Comparison of ENCODE assay signal across 8 mouse cellular contexts in the genomic region with DNA sequence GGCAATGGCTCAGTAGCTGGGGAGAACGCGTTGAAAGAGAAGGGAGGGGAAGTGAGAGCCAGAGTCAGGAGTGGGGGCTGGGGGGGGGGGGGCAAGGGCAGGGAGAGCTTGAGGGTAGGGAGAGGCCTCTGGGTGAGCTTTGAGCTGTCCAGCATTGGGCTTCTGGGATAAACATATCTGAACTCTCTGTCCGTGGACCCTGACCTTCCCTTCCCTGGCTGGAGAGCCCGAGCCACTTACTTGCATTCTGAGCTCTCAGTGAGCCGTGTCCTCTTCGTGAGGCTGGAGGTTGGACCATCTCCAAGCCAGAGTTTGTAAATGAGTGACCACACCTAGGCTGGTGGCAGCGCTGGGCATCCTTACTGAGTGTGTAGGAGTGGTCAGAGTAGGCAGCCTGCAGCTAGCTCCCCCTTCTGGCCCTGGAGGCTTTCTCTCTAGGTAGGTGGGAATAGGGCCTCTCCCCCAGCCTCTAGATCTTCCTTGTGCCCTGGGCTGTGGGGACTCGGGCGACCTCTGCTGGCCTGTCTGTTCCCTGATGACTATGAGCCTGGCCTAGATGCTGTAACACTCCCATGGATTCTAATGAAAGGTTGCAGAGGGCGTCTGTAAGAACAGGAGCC. TPM values are rescaled to one million over a fixed set of nuclear protein-coding genes. Genes with fewer than 3 reads are reported as not detected.
DNase-seq lines count a peak whose midpoint lies in the region; ATAC-seq lines count a peak whose summit lies in the region.

No protein-coding gene starts in this region.

- peak; percentile 67; the same call in 1 of the 2 replicates for ATAC-seq in forebrain, embryonic 12.5 days (ENCODE audit: low FRiP score)
- peak; percentile 85 to 86 for ATAC-seq in hematopoietic stem cell, adult 5-6 weeks (replicated peaks in 1 of 2; ENCODE audit: insufficient read depth in 1 of 2, low FRiP score in 2 of 2, low TSS enrichment in 1 of 2, low read depth in 1 of 2, poor library complexity in 2 of 2, severe bottlenecking in 2 of 2)
- peak; percentile 77 for ATAC-seq in lung, embryonic 15.5 days (ENCODE audit: borderline replicate concordance, extremely low read depth, low FRiP score, low TSS enrichment)

- no peaks in the 10 kb centered on the region for H3K4me1 ChIP-seq in forebrain, embryonic 12.5 days
- H3K4me1 ChIP-seq in lung, embryonic 15.5 days, result no peaks in the 10 kb centered on the region

- 29% methylated on average over 10 of the region's 10 CpGs for WGBS in forebrain, embryonic 12.5 days
- 24% methylated on average over 10 of the region's 10 CpGs for WGBS in lung, embryonic 15.5 days

- DNase-seq in MN1 (ENCODE audit: low spot score), result peak; percentile 14
- DNase-seq in c-Kit-positive CD71-positive TER-119-positive erythroid progenitor cells, embryonic 14.5 days (ENCODE audit: low spot score), result peak; percentile 6
- DNase-seq in layer of hippocampus, adult 18-20 months (ENCODE audit: low spot score in 2 of 2), result peak; percentile 21 to 65
- peak; percentile 73 for DNase-seq in ovary, postnatal 36 days (ENCODE audit: low spot score)
- peak; percentile 95 for DNase-seq in thymus, postnatal 4 days

- no peak overlapping the region for H3K4me3 ChIP-seq in forebrain, embryonic 12.5 days (replicated peaks)
- no peak overlapping the region for H3K4me3 ChIP-seq in lung, embryonic 15.5 days

- H3K9me3 ChIP-seq in forebrain, embryonic 12.5 days, result no peaks in the 10 kb centered on the region
- H3K9me3 ChIP-seq in lung, embryonic 15.5 days, result no peaks in the 10 kb centered on the region

- no peaks in the 10 kb centered on the region for H3K36me3 ChIP-seq in forebrain, embryonic 12.5 days (replicated peaks)
- no peaks in the 10 kb centered on the region for H3K36me3 ChIP-seq in lung, embryonic 15.5 days

- no peak overlapping the region for H3K27ac ChIP-seq in forebrain, embryonic 12.5 days
- H3K27ac ChIP-seq in lung, embryonic 15.5 days, result no peak overlapping the region

- no peaks in the 10 kb centered on the region for H3K27me3 ChIP-seq in forebrain, embryonic 12.5 days
- H3K27me3 ChIP-seq in lung, embryonic 15.5 days, result no peaks in the 10 kb centered on the region

- H3K9ac ChIP-seq in forebrain, embryonic 12.5 days, result no peak overlapping the region
- no peak overlapping the region for H3K9ac ChIP-seq in lung, embryonic 15.5 days

- no peak overlapping the region for H3K4me2 ChIP-seq in forebrain, embryonic 12.5 days
- H3K4me2 ChIP-seq in lung, embryonic 15.5 days, result no peak overlapping the region

RNA-seq across cellular contexts. Expression of a gene that starts 12.3 kb away (rescaled TPM):
- 0.06 and 0.22 TPM in 2 replicates for polyA plus RNA-seq in forebrain, embryonic 12.5 days (2016; fragmentation: Nextera tagmentation; extraction: Ambion mirVana)
- total RNA-seq in hematopoietic stem cell, adult 5-6 weeks (2017), result 0.06 TPM in 1 of 2 replicates, not detected in the other
- total RNA-seq in layer of hippocampus, adult 18-20 months (2021), result under 1 TPM in 1 of 2 experiments, not detected in 1; 0.17 TPM
- not detected in 2 replicates for polyA plus RNA-seq in lung, embryonic 15.5 days (2015; fragmentation: Nextera tagmentation; extraction: Ambion mirVana)

RNA-seq across cellular contexts. Expression of a gene that starts 14.5 kb away (rescaled TPM):
- not detected in 2 replicates for polyA plus RNA-seq in forebrain, embryonic 12.5 days (2016; fragmentation: Nextera tagmentation; extraction: Ambion mirVana)
- total RNA-seq in hematopoietic stem cell, adult 5-6 weeks (2017), result not detected in 2 replicates
- not detected for total RNA-seq in layer of hippocampus, adult 18-20 months (2021)
- polyA plus RNA-seq in lung, embryonic 15.5 days (2015; fragmentation: Nextera tagmentation; extraction: Ambion mirVana), result not detected in 2 replicates

RNA-seq across cellular contexts. Expression of a gene that starts 40.5 kb away (rescaled TPM):
- 40.6 and 48.9 TPM in 2 replicates for polyA plus RNA-seq in forebrain, embryonic 12.5 days (2016; fragmentation: Nextera tagmentation; extraction: Ambion mirVana)
- 11.8 and 19.2 TPM in 2 replicates for total RNA-seq in hematopoietic stem cell, adult 5-6 weeks (2017)
- 1 to 10 TPM; 2.9 to 5.1 TPM for total RNA-seq in layer of hippocampus, adult 18-20 months (2021)
- 15.7 and 16.7 TPM in 2 replicates for polyA plus RNA-seq in lung, embryonic 15.5 days (2015; fragmentation: Nextera tagmentation; extraction: Ambion mirVana)

Comparison
In these comparisons a context has a peak if more than half of its experiments do, and no peak if none do; other contexts are left out.
1. DNase-seq: peak in every context shown above with its lines; median percentile 95 in thymus, postnatal 4 days; 73 in ovary, postnatal 36 days; 43 in layer of hippocampus, adult 18-20 months; 14 in MN1; 6 in c-Kit-positive CD71-positive TER-119-positive erythroid progenitor cells, embryonic 14.5 days.